Mouse (Mus musculus): Measurements from ENCODE around the gene Inpp5f. TPM values are rescaled to one million over a fixed set of nuclear protein-coding genes. Genes with fewer than 3 reads are reported as not detected.
A peak's percentile ranks its signal among the peaks of the same experiment; 100 is the strongest.

Gene Inpp5f
- polyA plus RNA-seq, 1 experiment from 2014 or later: 51.1 TPM

DNA sequence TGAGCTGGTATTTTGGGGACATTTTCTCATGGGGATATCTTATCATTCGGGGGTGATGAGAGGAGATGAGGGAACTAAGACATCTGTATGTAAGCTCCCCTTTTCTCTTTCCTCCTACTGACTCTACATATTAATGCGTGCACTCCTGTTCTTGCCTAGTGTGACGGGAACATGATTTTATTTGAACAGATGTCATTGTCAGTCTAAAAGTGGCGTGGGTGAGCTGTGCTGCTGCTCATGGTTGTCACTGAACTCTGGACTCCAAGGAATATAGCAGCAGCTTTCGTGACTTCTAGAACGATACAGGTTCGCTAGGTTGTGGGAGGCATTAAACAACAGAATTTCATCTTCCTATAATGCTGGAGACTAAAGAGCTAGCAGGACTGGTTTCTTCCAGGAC lies 30.4 kb downstream of the Inpp5f start:
- ATAC-seq (replicated peaks; ENCODE audit: insufficient number of reproducible peaks, low FRiP score, low TSS enrichment, low read depth): no peak
- 89% methylated on average over 7 of the region's 7 CpGs for WGBS

DNA sequence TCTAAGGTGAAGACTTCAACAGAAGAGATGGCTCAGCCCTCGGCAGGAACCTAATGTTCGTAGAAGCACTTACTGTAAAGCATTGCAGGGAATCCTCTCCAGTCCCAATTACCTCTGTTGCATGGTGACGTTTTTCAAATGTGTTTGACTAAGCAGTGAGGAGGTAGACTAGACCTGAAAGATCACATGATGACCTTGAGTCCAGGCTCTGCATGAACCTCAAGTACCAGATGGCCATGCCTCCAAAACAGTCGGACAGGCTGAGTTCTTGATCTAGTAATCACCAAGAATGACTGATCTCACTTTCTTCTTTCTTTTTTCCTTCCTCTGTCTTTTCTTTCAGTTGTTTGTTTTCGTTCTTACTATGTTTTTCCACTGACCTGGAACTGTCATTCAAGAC lies 31.3 kb downstream of the Inpp5f start:
- no peak overlapping the region for H3K9ac ChIP-seq (replicated peaks; ENCODE audit: low read length)
- H3K4me1 ChIP-seq (ENCODE audit: control insufficient read depth, insufficient read depth, low read length): no peaks in the 10 kb centered on the region
- no peaks in the 10 kb centered on the region for H3K36me3 ChIP-seq (replicated peaks; ENCODE audit: control insufficient read depth, insufficient read depth, low read depth, low read length)
- no peak overlapping the region for H3K4me2 ChIP-seq (ENCODE audit: low read depth, low read length)
- H3K4me3 ChIP-seq (ENCODE audit: low read depth, low read length): no peak overlapping the region
- WGBS: 69% methylated on average over 5 of the region's 5 CpGs
- no peak overlapping the region for H3K27ac ChIP-seq (replicated peaks; ENCODE audit: low read depth, low read length)
- no peaks in the 10 kb centered on the region for H3K9me3 ChIP-seq (replicated peaks; ENCODE audit: control insufficient read depth, low read length)
- DNase-seq (ENCODE audit: low spot score) (no peak), ATAC-seq (replicated peaks; ENCODE audit: insufficient number of reproducible peaks, low FRiP score, low TSS enrichment, low read depth) (no peak)
- H3K27me3 ChIP-seq (ENCODE audit: control insufficient read depth, insufficient read depth, low read length): no peaks in the 10 kb centered on the region

More for the DNA sequence above, 30.4 kb downstream of the Inpp5f start:
- H3K4me1 ChIP-seq (ENCODE audit: control insufficient read depth, insufficient read depth, low read length): no peaks in the 10 kb centered on the region
- H3K36me3 ChIP-seq (replicated peaks; ENCODE audit: control insufficient read depth, insufficient read depth, low read depth, low read length): no peaks in the 10 kb centered on the region
- no peak overlapping the region for H3K9ac ChIP-seq (replicated peaks; ENCODE audit: low read length)
- H3K4me3 ChIP-seq (ENCODE audit: low read depth, low read length): no peak overlapping the region
- DNase-seq (ENCODE audit: low spot score): no peak
- no peaks in the 10 kb centered on the region for H3K9me3 ChIP-seq (replicated peaks; ENCODE audit: control insufficient read depth, low read length)
- no peak overlapping the region for H3K4me2 ChIP-seq (ENCODE audit: low read depth, low read length)
- H3K27ac ChIP-seq (replicated peaks; ENCODE audit: low read depth, low read length): no peak overlapping the region
- H3K27me3 ChIP-seq (ENCODE audit: control insufficient read depth, insufficient read depth, low read length): no peaks in the 10 kb centered on the region

DNA sequence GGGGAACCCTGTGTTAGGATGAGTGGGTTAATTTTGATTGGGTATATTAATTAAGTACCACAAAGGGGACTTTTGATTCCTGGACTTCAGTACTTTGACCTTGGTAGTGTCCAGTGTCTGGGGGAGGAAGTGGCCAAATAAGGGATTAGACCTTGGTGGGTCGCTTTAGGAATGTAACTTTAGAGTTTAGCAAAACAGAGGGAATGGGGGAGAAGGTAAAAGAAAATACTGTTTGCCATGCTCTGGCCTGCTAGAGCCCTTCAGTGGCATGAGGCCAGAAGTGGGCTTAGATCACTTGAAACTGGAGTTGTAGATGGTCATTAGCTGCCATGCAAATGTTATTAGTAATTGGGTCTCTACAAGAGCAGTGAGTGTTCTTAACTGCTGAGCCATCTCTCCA lies 45.8 kb downstream of the Inpp5f start:
- Histone ChIP-seq H3K4me1 (ENCODE audit: control insufficient read depth, insufficient read depth, low read length) (no peaks in the 10 kb centered on the region), H3K9ac (replicated peaks; ENCODE audit: low read length) (no peak overlapping the region), H3K27me3 (ENCODE audit: control insufficient read depth, insufficient read depth, low read length) (no peaks in the 10 kb centered on the region), H3K27ac (replicated peaks; ENCODE audit: low read depth, low read length) (no peak overlapping the region), H3K9me3 (replicated peaks; ENCODE audit: control insufficient read depth, low read length) (no peaks in the 10 kb centered on the region), H3K36me3 (replicated peaks; ENCODE audit: control insufficient read depth, insufficient read depth, low read depth, low read length) (no peaks in the 10 kb centered on the region), H3K4me2 (ENCODE audit: low read depth, low read length) (no peak overlapping the region), H3K4me3 (ENCODE audit: low read depth, low read length) (no peak overlapping the region)
- ATAC-seq (replicated peaks; ENCODE audit: insufficient number of reproducible peaks, low FRiP score, low TSS enrichment, low read depth) (no peak), DNase-seq (ENCODE audit: low spot score) (no peak)
- 55% methylated on average over 1 of the region's 1 CpGs for WGBS

DNA sequence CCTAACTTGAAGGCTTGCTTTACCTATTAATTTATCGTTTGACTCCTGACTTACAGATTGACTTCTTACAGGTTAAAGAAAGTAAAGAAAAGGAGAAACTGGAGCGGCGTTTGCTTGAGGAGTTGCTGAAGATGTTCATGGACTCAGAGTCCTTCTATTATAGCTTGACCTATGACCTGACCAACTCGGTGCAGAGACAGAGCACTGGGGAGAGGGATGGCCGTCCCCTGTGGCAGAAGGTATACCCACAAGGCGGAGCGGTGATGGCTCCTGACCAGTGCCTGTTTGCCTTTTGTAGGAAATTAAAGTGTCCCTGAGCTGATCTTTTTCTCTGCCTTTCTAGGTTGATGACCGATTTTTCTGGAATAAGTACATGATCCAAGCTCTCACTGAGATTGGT lies 52.8 kb downstream of the Inpp5f start:
- H3K9ac ChIP-seq (replicated peaks; ENCODE audit: low read length): no peak overlapping the region
- ATAC-seq (replicated peaks; ENCODE audit: insufficient number of reproducible peaks, low FRiP score, low TSS enrichment, low read depth): no peak
- WGBS: 81% methylated on average over 8 of the region's 8 CpGs
- no peaks in the 10 kb centered on the region for H3K4me1 ChIP-seq (ENCODE audit: control insufficient read depth, insufficient read depth, low read length)
- no peak for DNase-seq (ENCODE audit: low spot score)
- no peaks in the 10 kb centered on the region for H3K9me3 ChIP-seq (replicated peaks; ENCODE audit: control insufficient read depth, low read length)
- no peak overlapping the region for H3K4me3 ChIP-seq (ENCODE audit: low read depth, low read length)
- no peak overlapping the region for H3K4me2 ChIP-seq (ENCODE audit: low read depth, low read length)
- H3K36me3 ChIP-seq (replicated peaks; ENCODE audit: control insufficient read depth, insufficient read depth, low read depth, low read length): no peaks in the 10 kb centered on the region
- no peak overlapping the region for H3K27ac ChIP-seq (replicated peaks; ENCODE audit: low read depth, low read length)
- no peaks in the 10 kb centered on the region for H3K27me3 ChIP-seq (ENCODE audit: control insufficient read depth, insufficient read depth, low read length)

DNA sequence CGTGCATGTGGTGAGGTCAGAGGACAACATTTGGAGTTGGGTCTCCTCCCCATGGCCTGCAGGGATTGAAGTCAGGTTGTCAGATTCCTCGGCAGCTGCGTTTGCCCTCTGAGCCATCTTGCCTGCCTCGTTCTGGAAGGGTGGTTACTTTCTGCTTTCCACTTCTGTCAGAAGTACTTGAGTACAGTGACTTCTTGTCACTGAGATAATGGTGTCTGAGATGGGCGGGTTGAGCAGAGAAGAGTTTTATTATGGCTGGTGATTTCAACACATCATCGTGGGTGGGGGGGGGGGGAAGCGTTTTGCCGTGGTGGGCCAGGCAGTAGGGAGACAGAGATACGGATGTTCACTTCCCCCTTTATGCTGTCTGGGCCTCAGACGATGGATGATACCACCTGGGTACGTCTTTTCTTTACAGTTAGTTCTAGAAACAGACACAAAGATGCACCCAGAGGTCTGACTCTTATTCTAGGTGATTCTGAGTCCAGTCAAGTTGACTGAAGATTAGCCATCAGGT lies 53.8 kb downstream of the Inpp5f start:
- H3K4me3 ChIP-seq (ENCODE audit: low read depth, low read length): no peak overlapping the region

DNA sequence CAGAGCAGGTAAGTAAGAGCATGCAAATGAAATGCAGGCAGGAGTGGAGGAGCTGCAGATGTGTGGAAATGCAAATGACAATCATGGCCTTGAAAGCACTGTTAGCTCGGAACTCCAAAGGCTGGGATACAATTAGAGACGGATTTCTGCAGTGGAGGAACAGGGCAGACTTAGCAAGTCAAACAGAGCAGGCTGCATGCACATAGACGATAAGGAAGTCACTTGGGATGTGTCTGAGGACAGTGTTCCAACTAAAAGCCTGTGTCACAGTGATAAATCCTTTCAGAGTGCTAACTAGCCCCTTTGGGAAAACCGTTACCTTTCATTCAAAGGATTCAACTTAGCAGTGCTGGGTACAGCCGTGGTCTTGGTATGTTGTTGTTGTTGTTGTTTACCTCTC lies 56.7 kb downstream of the Inpp5f start:
- no peak overlapping the region for H3K4me2 ChIP-seq (ENCODE audit: low read depth, low read length)
- H3K27ac ChIP-seq (replicated peaks; ENCODE audit: low read depth, low read length): no peak overlapping the region
- no peaks in the 10 kb centered on the region for H3K27me3 ChIP-seq (ENCODE audit: control insufficient read depth, insufficient read depth, low read length)
- H3K9me3 ChIP-seq (replicated peaks; ENCODE audit: control insufficient read depth, low read length): no peaks in the 10 kb centered on the region
- no peak for DNase-seq (ENCODE audit: low spot score)
- WGBS: 78% methylated on average over 5 of the region's 5 CpGs
- H3K4me1 ChIP-seq (ENCODE audit: control insufficient read depth, insufficient read depth, low read length): no peaks in the 10 kb centered on the region
- no peaks in the 10 kb centered on the region for H3K36me3 ChIP-seq (replicated peaks; ENCODE audit: control insufficient read depth, insufficient read depth, low read depth, low read length)
- no peak overlapping the region for H3K4me3 ChIP-seq (ENCODE audit: low read depth, low read length)
- no peak overlapping the region for H3K9ac ChIP-seq (replicated peaks; ENCODE audit: low read length)
- no peak for ATAC-seq (replicated peaks; ENCODE audit: insufficient number of reproducible peaks, low FRiP score, low TSS enrichment, low read depth)

More for the DNA sequence above, 53.8 kb downstream of the Inpp5f start:
- DNase-seq (ENCODE audit: low spot score) (no peak), ATAC-seq (replicated peaks; ENCODE audit: insufficient number of reproducible peaks, low FRiP score, low TSS enrichment, low read depth) (no peak)
- Histone ChIP-seq H3K4me2 (ENCODE audit: low read depth, low read length) (no peak overlapping the region), H3K4me1 (ENCODE audit: control insufficient read depth, insufficient read depth, low read length) (no peaks in the 10 kb centered on the region), H3K27me3 (ENCODE audit: control insufficient read depth, insufficient read depth, low read length) (no peaks in the 10 kb centered on the region), H3K9ac (replicated peaks; ENCODE audit: low read length) (no peak overlapping the region), H3K27ac (replicated peaks; ENCODE audit: low read depth, low read length) (no peak overlapping the region), H3K9me3 (replicated peaks; ENCODE audit: control insufficient read depth, low read length) (no peaks in the 10 kb centered on the region), H3K36me3 (replicated peaks; ENCODE audit: control insufficient read depth, insufficient read depth, low read depth, low read length) (no peaks in the 10 kb centered on the region)
- 85% methylated on average over 11 of the region's 11 CpGs for WGBS

DNA sequence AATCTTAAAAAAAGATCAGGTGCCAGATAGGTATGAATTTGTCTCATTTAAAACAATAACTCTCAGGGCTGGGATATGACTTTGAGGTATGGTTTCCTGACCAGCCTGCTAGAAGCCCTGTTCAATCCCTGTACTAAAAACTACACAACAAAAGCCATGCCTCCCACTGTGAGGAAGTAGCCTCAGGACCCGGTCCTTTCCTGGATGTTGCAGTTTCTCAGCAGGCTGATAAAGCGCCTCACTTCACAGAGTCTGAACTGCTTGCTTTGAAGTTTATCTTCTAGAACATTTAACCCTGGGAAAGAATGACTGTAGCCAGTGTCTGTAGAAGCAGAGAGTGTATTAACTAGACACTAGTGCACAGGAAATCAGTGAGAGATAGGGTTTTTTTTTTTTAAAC lies 57.7 kb downstream of the Inpp5f start:
- no peak for ATAC-seq (replicated peaks; ENCODE audit: insufficient number of reproducible peaks, low FRiP score, low TSS enrichment, low read depth)
- no peaks in the 10 kb centered on the region for H3K4me1 ChIP-seq (ENCODE audit: control insufficient read depth, insufficient read depth, low read length)
- H3K4me3 ChIP-seq (ENCODE audit: low read depth, low read length): no peak overlapping the region
- WGBS: 43% methylated on average over 2 of the region's 2 CpGs
- H3K27ac ChIP-seq (replicated peaks; ENCODE audit: low read depth, low read length): no peak overlapping the region
- DNase-seq (ENCODE audit: low spot score): no peak
- no peak overlapping the region for H3K9ac ChIP-seq (replicated peaks; ENCODE audit: low read length)
- no peaks in the 10 kb centered on the region for H3K9me3 ChIP-seq (replicated peaks; ENCODE audit: control insufficient read depth, low read length)
- no peaks in the 10 kb centered on the region for H3K36me3 ChIP-seq (replicated peaks; ENCODE audit: control insufficient read depth, insufficient read depth, low read depth, low read length)
- H3K4me2 ChIP-seq (ENCODE audit: low read depth, low read length): no peak overlapping the region
- no peaks in the 10 kb centered on the region for H3K27me3 ChIP-seq (ENCODE audit: control insufficient read depth, insufficient read depth, low read length)

DNA sequence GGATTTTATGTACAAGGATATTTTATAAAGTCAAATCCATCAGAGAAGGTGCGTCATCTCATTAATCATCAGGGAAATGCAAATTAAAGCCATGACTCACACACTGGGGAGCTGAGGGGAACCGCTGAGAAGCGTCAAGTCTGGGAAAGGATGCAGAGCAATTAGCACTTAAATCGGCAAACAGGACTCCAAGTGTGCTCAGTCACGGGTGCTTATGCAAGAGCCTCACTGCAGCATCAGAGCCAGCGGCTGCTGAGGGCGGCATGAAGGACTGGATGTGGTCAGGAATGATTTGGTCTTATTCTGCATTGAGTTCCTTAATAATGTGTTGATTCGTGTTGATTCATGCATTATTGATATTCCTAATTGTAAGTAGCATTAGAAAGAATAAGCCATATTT lies 60.8 kb downstream of the Inpp5f start:
- no peak overlapping the region for H3K27ac ChIP-seq (replicated peaks; ENCODE audit: low read depth, low read length)
- H3K4me2 ChIP-seq (ENCODE audit: low read depth, low read length): no peak overlapping the region
- H3K9ac ChIP-seq (replicated peaks; ENCODE audit: low read length): no peak overlapping the region
- WGBS: 22% methylated on average over 8 of the region's 8 CpGs
- no peaks in the 10 kb centered on the region for H3K9me3 ChIP-seq (replicated peaks; ENCODE audit: control insufficient read depth, low read length)
- DNase-seq (ENCODE audit: low spot score): peak; percentile 9
- no peak for ATAC-seq (replicated peaks; ENCODE audit: insufficient number of reproducible peaks, low FRiP score, low TSS enrichment, low read depth)
- H3K27me3 ChIP-seq (ENCODE audit: control insufficient read depth, insufficient read depth, low read length): no peaks in the 10 kb centered on the region
- H3K4me3 ChIP-seq (ENCODE audit: low read depth, low read length): no peak overlapping the region
- H3K36me3 ChIP-seq (replicated peaks; ENCODE audit: control insufficient read depth, insufficient read depth, low read depth, low read length): no peaks in the 10 kb centered on the region
- no peaks in the 10 kb centered on the region for H3K4me1 ChIP-seq (ENCODE audit: control insufficient read depth, insufficient read depth, low read length)

All from embryonic facial prominence, embryonic 11.5 days (tissue).